Mouse (Mus musculus) kidney, adult 2 months (tissue): Measurements from ENCODE around the gene Gm10722. TPM values are rescaled to one million over a fixed set of nuclear protein-coding genes. Genes with fewer than 3 reads are reported as not detected.
"Not testable (repeated sequence)": the region's sequence is repeated elsewhere in the genome, so short reads cannot be mapped to it uniquely, and the experiment has no call there.

Experiments used
- DNase-seq: peaks from one replicate; pipeline ENCODE4 v3.0.0; 2021
- H3K27ac ChIP-seq: fragments of 200-500 bp; 2 replicates; pipeline ENCODE4 v1.5.1; 2012; ENCODE audit warnings: low read depth, low read length, control low read depth, inconsistent platforms; ENCODE audit not compliant: insufficient read depth
- H3K27me3 ChIP-seq: fragments of 200-500 bp; replicated peaks from 2 replicates; pipeline ENCODE4 v1.6.1; 2012; ENCODE audit warnings: mild to moderate bottlenecking, moderate library complexity, low read length, inconsistent platforms; ENCODE audit not compliant: control insufficient read depth, insufficient read depth
- H3K36me3 ChIP-seq: fragments of 200-500 bp; 2 replicates; pipeline ENCODE4 v1.6.1; 2012; ENCODE audit warnings: mild to moderate bottlenecking, moderate library complexity, low read length, inconsistent platforms; ENCODE audit not compliant: control insufficient read depth, insufficient read depth
- H3K4me1 ChIP-seq: fragments of 200-500 bp; 2 replicates; pipeline ENCODE4 v1.6.1; 2011; ENCODE audit warnings: low read length; ENCODE audit not compliant: control insufficient read depth, insufficient read depth
- H3K4me3 ChIP-seq: fragments of 200-500 bp; 2 replicates; pipeline ENCODE4 v1.5.1; 2011; ENCODE audit warnings: mild to moderate bottlenecking, low read depth, low read length, control low read depth; ENCODE audit not compliant: insufficient read depth
- WGBS: fragments of 180-500 bp; shearing (Covaris S2); methylation state at CpG from one replicate; pipeline ENCODE4 v1.1.7; 2018; 5-methylcytosine and 5-hydroxymethylcytosine counted together
- polyA plus RNA-seq: library from polyadenylated mRNA; depleted of rRNA; stranded (reverse); fragments of >200 nt; gene quantifications from 2 replicates; pipeline ENCODE4 v1.2.3, GENCODE M21; 2012; rRNA removed

The Gm10722 gene
- polyA plus RNA-seq, 1 experiment: not detected

- WGBS: 71% methylated on average over 9 of the region's 9 CpGs
- H3K36me3 ChIP-seq, H3K4me1 ChIP-seq, H3K27ac ChIP-seq, H3K27me3 ChIP-seq, DNase-seq, H3K4me3 ChIP-seq: not testable (repeated sequence)
These were observed 26.0 kb downstream of the Gm10722 start for GRCm38 (mm10) chr9:3026741-3027140.

- not testable (repeated sequence) for H3K4me3 ChIP-seq, H3K27me3 ChIP-seq, H3K4me1 ChIP-seq, DNase-seq, H3K27ac ChIP-seq, H3K36me3 ChIP-seq
- 73% methylated on average over 9 of the region's 9 CpGs for WGBS
These were observed 26.5 kb downstream of the Gm10722 start for GRCm38 (mm10) chr9:3027200-3027599.

- not testable (repeated sequence) for H3K36me3 ChIP-seq, H3K27me3 ChIP-seq, H3K27ac ChIP-seq, H3K4me1 ChIP-seq, H3K4me3 ChIP-seq
- DNase-seq: peak; percentile 45
- WGBS: 69% methylated on average over 14 of the region's 16 CpGs
These were observed 28.7 kb downstream of the Gm10722 start for GRCm38 (mm10) chr9:3029276-3030000.

- 70% methylated on average over 3 of the region's 10 CpGs for WGBS
- H3K36me3 ChIP-seq, H3K4me1 ChIP-seq, H3K4me3 ChIP-seq, H3K27ac ChIP-seq, DNase-seq, H3K27me3 ChIP-seq: not testable (repeated sequence)
These were observed 30.1 kb downstream of the Gm10722 start for GRCm38 (mm10) chr9:3030677-3031318.

- H3K4me3 ChIP-seq, DNase-seq, H3K36me3 ChIP-seq, H3K27me3 ChIP-seq, H3K4me1 ChIP-seq, H3K27ac ChIP-seq: not testable (repeated sequence)
- 47% methylated on average over 1 of the region's 8 CpGs for WGBS
These were observed 33.6 kb downstream of the Gm10722 start, which contains the start of gene Gm17535 for GRCm38 (mm10) chr9:3034299-3034698. Gene Gm17535 (plus strand): TSS chr9:3034599.

- not testable (repeated sequence) for H3K4me1 ChIP-seq, H3K4me3 ChIP-seq, H3K36me3 ChIP-seq, H3K27me3 ChIP-seq, DNase-seq, H3K27ac ChIP-seq
- 82% methylated on average over 8 of the region's 8 CpGs for WGBS
These were observed 35.9 kb downstream of the Gm10722 start, which contains the start of gene Gm10715 for GRCm38 (mm10) chr9:3036577-3036976. Gene Gm10715 (plus strand): TSS chr9:3036877.

GRCm38 (mm10) chr9:3038161-3038560 lies 37.4 kb downstream of the Gm10722 start:
- not testable (repeated sequence) for H3K4me3 ChIP-seq, H3K27me3 ChIP-seq, H3K36me3 ChIP-seq, H3K4me1 ChIP-seq, DNase-seq, H3K27ac ChIP-seq
- 72% methylated on average over 4 of the region's 4 CpGs for WGBS

Other genes with a start within 250 kb of the Gm10722 start
- not detected in 2 replicates for gene Gm11168, start 2.4 kb downstream of the Gm10722 start, polyA plus RNA-seq
- not detected in 2 replicates for gene Gm10721, start 12.2 kb downstream of the Gm10722 start, polyA plus RNA-seq
- not detected in 2 replicates for gene Gm10720, start 14.7 kb downstream of the Gm10722 start, polyA plus RNA-seq
- gene Gm10719, start 16.5 kb downstream of the Gm10722 start, polyA plus RNA-seq: not detected in 2 replicates
- gene Gm10718, start 22.6 kb downstream of the Gm10722 start, polyA plus RNA-seq: not detected in 2 replicates
- gene Gm10717, start 24.5 kb downstream of the Gm10722 start, polyA plus RNA-seq: not detected in 2 replicates
- gene Gm17535, start 33.7 kb downstream of the Gm10722 start, polyA plus RNA-seq: not detected in 2 replicates
- gene Gm10715, start 36.0 kb downstream of the Gm10722 start, polyA plus RNA-seq: not detected in 2 replicates